Mouse (Mus musculus) testis, adult 2 months (tissue): ENCODE data around the gene Vmn2r109. TPM values are rescaled to one million over a fixed set of nuclear protein-coding genes. Genes with fewer than 3 reads are reported as not detected.
"Not testable (repeated sequence)": the region's sequence is repeated elsewhere in the genome, so short reads cannot be mapped to it uniquely, and the experiment has no call there.

Experiments
- H3K27ac ChIP-seq: fragments of 200-500 bp; 2 replicates; pipeline ENCODE4 v1.5.1; 2012; ENCODE audit warnings: low read depth, low read length; ENCODE audit not compliant: control insufficient read depth, insufficient read depth
- H3K27me3 ChIP-seq: fragments of 200-500 bp; 2 replicates; pipeline ENCODE4 v1.6.1; 2012; ENCODE audit warnings: mild to moderate bottlenecking, low read length, moderate library complexity; ENCODE audit not compliant: control insufficient read depth, insufficient read depth
- H3K36me3 ChIP-seq: fragments of 200-500 bp; 2 replicates; pipeline ENCODE4 v1.6.1; 2012; ENCODE audit warnings: mild to moderate bottlenecking, low read length; ENCODE audit not compliant: control insufficient read depth, insufficient read depth
- H3K4me1 ChIP-seq: fragments of 200-500 bp; 2 replicates; pipeline ENCODE4 v1.6.1; 2012; ENCODE audit warnings: low read length; ENCODE audit not compliant: control insufficient read depth, insufficient read depth
- H3K4me3 ChIP-seq: fragments of 200-500 bp; 2 replicates; pipeline ENCODE4 v1.5.1; 2012; ENCODE audit warnings: low read depth, mild to moderate bottlenecking, low read length, moderate library complexity, mixed read lengths; ENCODE audit not compliant: control insufficient read depth
- CTCF ChIP-seq: fragments of 200-500 bp; IDR thresholded peaks from 2 replicates; pipeline ENCODE4 v1.5.1; 2012; ENCODE audit warnings: low read depth, mild to moderate bottlenecking, inconsistent platforms, low read length, moderate library complexity; ENCODE audit not compliant: control insufficient read depth, insufficient read depth, insufficient replicate concordance
- POLR2A ChIP-seq: fragments of 200-500 bp; IDR thresholded peaks from 2 replicates; pipeline ENCODE4 v1.6.1; 2012; ENCODE audit warnings: low read depth, mild to moderate bottlenecking, inconsistent platforms, low read length, moderate library complexity; ENCODE audit not compliant: control insufficient read depth
- polyA plus RNA-seq: library from polyadenylated mRNA; depleted of rRNA; stranded (reverse); fragments of >200 nt; gene quantifications from 2 replicates; pipeline ENCODE4 v1.2.3, GENCODE M21; 2012; rRNA removed

Gene Vmn2r109
- not detected in 2 replicates for polyA plus RNA-seq

- TF ChIP-seq POLR2A (no peak), CTCF (no peak)
- Histone ChIP-seq H3K27me3 (no peaks in the 10 kb centered on the region), H3K4me3 (no peak within 1 kb of the TSS), H3K4me1 (no peaks in the 10 kb centered on the region), H3K36me3 (no peaks in the 10 kb centered on the region), H3K27ac (no peak within 1 kb of the TSS)
Observed at GRCm38 (mm10) chr17:20564656-20565055, at the start of gene Vmn2r109. Vmn2r109 (minus strand) TSS chr17:20564756.

GRCm38 (mm10) chr17:20596323-20596722 is 31.8 kb upstream of the Vmn2r109 start, which contains the start of gene Vmn2r110:
Vmn2r110 (minus strand) TSS chr17:20596423.
- no peaks in the 10 kb centered on the region for H3K27me3 ChIP-seq
- no peaks in the 10 kb centered on the region for H3K4me1 ChIP-seq
- no peak within 1 kb of the TSS for H3K4me3 ChIP-seq
- H3K27ac ChIP-seq = no peak within 1 kb of the TSS
- no peaks in the 10 kb centered on the region for H3K36me3 ChIP-seq
- TF ChIP-seq CTCF = no peak
- no peak for TF ChIP-seq POLR2A

GRCm38 (mm10) chr17:20508247-20508646 is 56.3 kb downstream of the Vmn2r109 start:
- not testable (repeated sequence) for H3K4me1 ChIP-seq, H3K4me3 ChIP-seq, H3K36me3 ChIP-seq, H3K27me3 ChIP-seq, H3K27ac ChIP-seq

GRCm38 (mm10) chr17:20497858-20498257 is 66.7 kb downstream of the Vmn2r109 start, which contains the start of gene Vmn1r225:
Vmn1r225 (plus strand) TSS chr17:20498158.
- TF ChIP-seq POLR2A = no peak
- TF ChIP-seq CTCF = no peak
- Histone ChIP-seq H3K27me3 (no peaks in the 10 kb centered on the region), H3K4me3 (no peak within 1 kb of the TSS), H3K27ac (no peak within 1 kb of the TSS), H3K4me1 (no peaks in the 10 kb centered on the region), H3K36me3 (no peaks in the 10 kb centered on the region)

Other genes starting within 250 kb of the Vmn2r109 start
- 0.05 and 0.10 TPM in 2 replicates for gene Vmn2r107, start 219.5 kb downstream of the Vmn2r109 start, polyA plus RNA-seq
- gene Vmn1r224, start 150.6 kb downstream of the Vmn2r109 start, polyA plus RNA-seq = 0.54 and 0.78 TPM in 2 replicates
- not detected in 2 replicates for gene Vmn2r108, start 83.4 kb downstream of the Vmn2r109 start, polyA plus RNA-seq
- gene Vmn1r225, start 66.6 kb downstream of the Vmn2r109 start, polyA plus RNA-seq = not detected in 2 replicates
- not detected in 2 replicates for gene Vmn2r110, start 31.7 kb upstream of the Vmn2r109 start, polyA plus RNA-seq
- 0.10 TPM in 1 of 2 replicates, not detected in the other for gene Fpr-rs3, start 60.1 kb upstream of the Vmn2r109 start, polyA plus RNA-seq
- 0.12 and 0.37 TPM in 2 replicates for gene Vmn1r226, start 118.1 kb upstream of the Vmn2r109 start, polyA plus RNA-seq
- gene Vmn1r227, start 165.1 kb upstream of the Vmn2r109 start, polyA plus RNA-seq = not detected in 2 replicates
- not detected in 2 replicates for gene Vmn1r228, start 221.4 kb upstream of the Vmn2r109 start, polyA plus RNA-seq
- gene Vmn1r229, start 246.8 kb upstream of the Vmn2r109 start, polyA plus RNA-seq = not detected in 2 replicates